Mouse (Mus musculus): ENCODE data around the gene 4930512M02Rik.

DNA sequence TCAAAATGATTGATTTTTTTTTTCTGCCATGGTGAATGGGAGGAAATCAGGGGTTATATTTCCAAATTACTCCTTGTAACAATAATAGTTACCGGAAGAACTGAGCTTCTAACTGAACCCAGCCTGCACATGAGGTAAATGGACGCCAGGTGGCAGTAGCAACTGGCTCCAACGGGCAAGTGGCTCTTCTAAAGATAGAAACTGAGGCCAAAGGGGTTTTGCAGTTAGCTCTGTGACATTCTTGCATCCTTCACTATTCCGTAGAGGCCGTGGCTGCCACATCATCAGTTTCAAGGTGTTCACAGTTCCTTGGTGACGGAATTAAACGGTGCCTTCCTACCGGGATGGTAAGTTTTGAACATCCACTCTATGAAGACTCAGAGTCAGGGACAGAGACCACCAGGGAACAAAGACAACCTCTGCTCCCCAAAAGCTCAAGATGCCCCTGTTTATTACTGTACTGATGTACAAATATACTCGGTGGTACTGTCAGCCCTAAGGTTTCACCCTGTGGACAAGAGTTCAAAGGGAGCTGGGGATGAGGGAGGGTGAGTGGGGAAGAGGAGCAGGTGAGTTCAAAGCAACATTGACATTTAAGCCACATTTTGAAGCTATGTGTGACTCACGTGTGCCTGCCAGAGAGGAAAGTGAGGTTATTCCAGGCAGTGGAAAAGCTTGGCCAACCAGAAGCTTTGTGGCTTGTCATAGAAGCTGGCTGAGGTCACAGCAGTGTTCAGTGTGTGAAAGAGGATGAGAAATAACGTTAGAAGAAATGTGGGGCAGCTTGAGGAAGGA is 70.3 kb downstream of the 4930512M02Rik start:
- TF ChIP-seq CTCF (IDR thresholded peaks at IDR 0.05; ENCODE audit: insufficient read depth, low read depth, low read length) (no peak), POLR2A (IDR thresholded peaks at IDR 0.05; ENCODE audit: insufficient read depth, low read depth, low read length) (no peak)
